Mouse (Mus musculus) bone marrow macrophage, adult 2 months (primary cell): ENCODE results near the gene Lyg2.

Experiments
- CTCF ChIP-seq: IDR thresholded peaks from 2 replicates; pipeline ENCODE4 v1.5.1; 2012; ENCODE audit warnings: low read depth, mild to moderate bottlenecking, low read length, moderate library complexity
- POLR2A ChIP-seq: IDR thresholded peaks from 2 replicates; pipeline ENCODE4 v1.6.1; 2012; ENCODE audit warnings: mild to moderate bottlenecking, low read depth, low read length, borderline replicate concordance

GRCm38 (mm10) chr1:37965571-37965970 lies 49.3 kb upstream of the Lyg2 start:
- TF ChIP-seq CTCF (no peak), POLR2A (no peak)
